Mouse (Mus musculus) heart, postnatal 0 days (tissue): ENCODE results near the gene Golt1a.

Experiments
- CTCF ChIP-seq: IDR thresholded peaks from 2 replicates; pipeline ENCODE4 v1.5.1; 2016; ENCODE audit warnings: antibody characterized with exemption, control low read depth, low read depth
- EP300 ChIP-seq: IDR thresholded peaks from 2 replicates; pipeline ENCODE4 v1.6.1; 2016; ENCODE audit warnings: antibody characterized with exemption, low read depth

GRCm38 (mm10) chr1:133267813-133268492, 41.6 kb upstream of the Golt1a start:
- TF ChIP-seq CTCF (no peak), EP300 (no peak)
